Mouse (Mus musculus): Measurements from ENCODE around the gene Elmo2.

The Elmo2 gene

DNA sequence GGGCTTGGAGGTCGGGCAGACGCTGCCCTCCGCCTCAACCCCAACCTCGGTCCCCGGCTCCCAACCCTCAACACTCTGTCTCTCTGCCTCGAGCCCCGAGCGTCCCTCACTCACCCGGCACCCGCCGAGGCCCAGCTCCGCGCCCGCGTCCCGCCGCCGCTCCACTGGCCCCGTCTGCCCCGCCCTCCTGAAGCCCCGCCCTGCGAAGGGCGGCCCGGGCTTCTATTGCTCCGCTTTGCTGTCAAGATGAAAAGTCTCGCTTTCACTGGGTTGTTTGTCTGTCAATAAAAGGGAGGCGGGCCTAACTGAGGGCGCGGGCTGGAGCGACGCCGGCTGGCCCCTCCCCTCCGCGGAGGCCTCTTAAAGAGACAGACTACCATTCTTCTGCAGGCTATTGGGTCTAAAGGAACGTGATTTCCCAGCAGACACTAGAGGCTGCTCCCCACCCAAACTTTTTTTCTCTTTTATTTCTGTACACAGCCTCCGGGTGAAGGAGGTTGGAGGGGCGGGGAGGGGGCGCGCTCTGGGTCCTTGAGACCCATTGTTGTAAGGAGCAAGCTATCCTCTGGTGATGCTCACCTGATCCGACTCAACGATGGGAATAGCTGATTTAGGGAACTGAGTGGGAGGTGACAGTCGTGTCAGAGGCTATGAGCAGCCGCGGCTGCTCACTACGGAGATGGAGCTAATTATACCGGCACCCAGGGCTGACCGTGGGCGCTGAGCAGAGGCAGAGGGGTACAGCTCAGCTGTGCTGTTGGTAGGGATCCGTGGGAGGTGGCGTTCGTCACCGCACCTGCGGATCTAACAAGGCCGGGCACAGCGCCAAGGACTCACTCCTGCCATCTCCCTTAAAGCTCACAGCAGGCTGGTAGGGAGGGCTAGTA is at the start of gene Elmo2:
Gene Elmo2 (minus strand): TSS at position 176 of the 887 bp plus-strand sequence.
- peak; percentile 99 for DNase-seq (ENCODE audit: inconsistent ontology term)

DNA sequence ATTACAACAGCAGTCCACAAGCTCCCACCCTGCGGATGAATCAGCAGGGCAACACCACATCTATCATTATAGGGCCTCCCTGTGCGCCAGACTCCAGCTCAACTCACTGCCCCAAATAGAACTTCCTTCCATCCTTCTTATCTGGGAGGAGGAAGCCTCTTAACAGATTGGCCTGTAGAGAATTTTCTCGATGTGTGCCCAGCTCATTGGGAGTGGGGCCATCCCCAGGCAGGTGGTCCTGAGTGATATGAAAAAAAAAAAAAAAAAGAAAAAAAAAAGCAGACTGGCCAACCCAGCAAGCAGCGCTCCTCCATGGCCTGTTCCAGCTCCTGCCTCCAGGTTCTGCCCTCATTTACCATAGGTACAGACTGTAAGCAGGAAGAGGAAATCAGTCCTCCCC is 49.7 kb upstream of the Elmo2 start:
- DNase-seq (ENCODE audit: inconsistent ontology term) = no peak

DNA sequence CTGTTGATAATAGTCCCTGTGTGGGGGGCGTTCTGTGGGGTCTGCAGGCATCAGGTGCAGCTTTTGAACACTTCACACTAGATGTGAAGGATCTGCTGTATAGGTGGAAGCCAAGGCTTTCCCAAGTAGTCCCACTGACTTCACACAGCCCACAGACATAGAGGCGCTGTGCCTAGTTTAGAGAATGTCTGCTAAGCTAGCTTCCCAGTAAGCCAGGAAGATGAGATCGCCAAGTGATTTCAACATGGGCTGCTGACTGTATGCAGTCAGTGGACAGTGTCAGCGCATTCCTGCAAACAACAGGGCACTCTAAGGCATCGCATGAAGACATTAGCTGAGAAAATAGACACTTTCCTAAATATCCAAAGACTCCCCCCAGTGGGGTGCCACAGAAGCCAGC is 49.2 kb upstream of the Elmo2 start:
- DNase-seq (ENCODE audit: inconsistent ontology term) = peak; percentile 55

DNA sequence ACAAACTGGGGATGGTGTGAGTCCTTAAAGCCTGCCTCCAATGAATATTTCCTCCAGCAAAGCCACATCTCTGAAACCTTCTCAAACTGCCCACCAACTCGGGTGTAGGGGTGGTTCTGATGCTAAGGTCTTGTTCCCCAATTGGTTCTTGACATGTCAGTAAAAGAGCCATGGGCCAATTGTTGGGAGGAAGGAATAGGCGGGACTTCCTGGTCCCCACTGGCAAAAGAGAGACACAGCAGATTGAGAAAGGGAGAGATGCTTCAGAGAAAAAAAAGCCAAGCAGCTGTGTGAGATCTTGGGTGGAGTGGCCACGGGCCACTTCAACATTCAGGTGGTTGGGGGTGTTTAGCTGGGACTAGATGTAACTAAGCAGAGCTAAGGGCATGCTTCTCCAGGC is 44.8 kb upstream of the Elmo2 start:
- DNase-seq (ENCODE audit: inconsistent ontology term) = no peak

DNA sequence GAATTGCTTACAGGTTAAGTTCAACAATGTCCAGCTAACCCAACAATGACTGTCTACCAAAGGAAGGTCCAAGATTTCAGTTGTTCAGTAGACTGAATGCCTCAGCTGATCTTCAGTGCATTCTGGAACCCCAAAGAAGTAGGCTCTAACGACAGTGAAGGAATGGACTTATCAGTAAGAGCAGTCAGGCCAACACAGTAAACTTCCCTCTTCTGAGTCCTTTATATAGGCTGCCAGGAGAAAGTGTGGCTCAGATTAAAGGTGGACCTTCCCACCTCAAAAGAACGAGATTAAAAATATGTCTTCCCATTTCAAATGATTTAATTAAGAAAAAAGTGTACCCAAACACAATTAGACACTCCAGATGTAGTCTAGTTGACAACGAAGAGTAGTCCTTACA is 44.1 kb upstream of the Elmo2 start:
- DNase-seq (ENCODE audit: inconsistent ontology term) = no peak

DNA sequence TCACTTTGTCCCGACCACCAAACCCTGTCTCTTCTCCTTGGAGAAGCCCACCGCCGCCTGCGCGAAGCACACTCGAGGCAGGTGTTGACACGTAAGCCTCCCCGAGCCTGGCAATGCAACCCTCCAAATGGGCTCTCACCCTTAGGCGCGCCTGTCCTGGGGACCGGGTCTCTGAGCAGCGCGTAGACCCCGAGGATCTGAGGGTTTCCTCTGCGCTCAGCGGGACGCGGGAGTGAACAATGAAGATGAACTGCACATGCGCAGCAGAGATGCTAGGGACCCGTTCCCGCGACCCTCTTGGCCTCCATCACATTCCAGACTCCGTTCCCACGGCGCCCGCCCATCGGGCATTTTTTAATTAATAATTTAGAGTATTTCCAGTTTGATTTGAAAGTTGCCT is 42.2 kb upstream of the Elmo2 start, which contains the start of gene Zfp663:
Gene Zfp663 (minus strand): TSS at position 234 of the 400 bp plus-strand sequence.
- no peak for DNase-seq (ENCODE audit: inconsistent ontology term)

DNA sequence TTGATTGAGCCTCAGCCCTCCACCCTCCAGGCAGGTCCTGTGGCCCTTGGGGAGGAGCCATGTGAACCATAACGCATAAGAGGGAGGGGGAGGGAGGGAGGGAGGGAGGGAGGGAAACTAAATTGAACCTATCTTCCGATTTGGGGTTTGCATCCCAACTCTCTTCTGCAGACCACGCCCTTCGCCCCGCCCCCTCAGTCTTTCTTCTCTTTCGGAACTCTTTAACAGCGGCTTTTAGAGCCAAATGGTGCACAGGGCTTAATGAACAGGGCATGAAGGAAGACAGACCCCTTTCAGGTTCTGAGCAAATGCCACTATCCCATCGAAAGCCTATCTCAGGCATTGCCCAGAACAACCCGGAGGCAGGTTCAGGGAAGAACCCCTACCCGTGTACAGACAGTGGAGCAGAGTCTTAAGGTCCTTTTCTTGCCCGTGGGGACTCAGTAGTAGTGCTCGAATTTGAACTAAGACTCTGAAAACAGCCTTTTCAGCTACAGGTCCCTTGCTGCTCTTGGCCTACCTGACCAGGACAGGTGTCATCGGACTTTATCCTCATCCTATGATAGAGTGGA is 41.7 kb upstream of the Elmo2 start:
- no peak for DNase-seq (ENCODE audit: inconsistent ontology term)

DNA sequence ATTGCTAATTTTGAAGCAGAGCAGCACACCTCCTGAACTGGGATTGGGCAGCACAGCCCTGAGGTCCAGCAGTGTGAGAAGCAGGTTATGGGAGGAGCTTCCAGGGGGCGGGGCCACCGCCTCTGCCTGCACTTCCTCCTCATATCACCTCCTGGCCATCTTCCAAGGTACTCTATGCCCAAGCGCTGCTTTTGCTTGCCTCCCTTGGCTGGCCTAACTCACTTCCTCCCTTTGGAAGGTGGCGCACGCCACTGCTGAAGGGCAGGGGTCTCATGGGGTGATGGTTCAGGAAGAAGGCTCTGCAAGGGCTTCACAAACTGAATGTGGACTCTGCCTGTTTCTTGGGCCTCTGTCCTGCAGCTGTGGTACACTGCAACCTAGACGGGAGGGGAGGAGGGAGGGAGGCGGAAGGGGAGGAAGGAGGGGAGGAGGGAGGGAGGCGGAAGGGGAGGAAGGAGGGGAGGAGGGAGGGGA is 40.8 kb upstream of the Elmo2 start:
- no peak for DNase-seq (ENCODE audit: inconsistent ontology term)

DNA sequence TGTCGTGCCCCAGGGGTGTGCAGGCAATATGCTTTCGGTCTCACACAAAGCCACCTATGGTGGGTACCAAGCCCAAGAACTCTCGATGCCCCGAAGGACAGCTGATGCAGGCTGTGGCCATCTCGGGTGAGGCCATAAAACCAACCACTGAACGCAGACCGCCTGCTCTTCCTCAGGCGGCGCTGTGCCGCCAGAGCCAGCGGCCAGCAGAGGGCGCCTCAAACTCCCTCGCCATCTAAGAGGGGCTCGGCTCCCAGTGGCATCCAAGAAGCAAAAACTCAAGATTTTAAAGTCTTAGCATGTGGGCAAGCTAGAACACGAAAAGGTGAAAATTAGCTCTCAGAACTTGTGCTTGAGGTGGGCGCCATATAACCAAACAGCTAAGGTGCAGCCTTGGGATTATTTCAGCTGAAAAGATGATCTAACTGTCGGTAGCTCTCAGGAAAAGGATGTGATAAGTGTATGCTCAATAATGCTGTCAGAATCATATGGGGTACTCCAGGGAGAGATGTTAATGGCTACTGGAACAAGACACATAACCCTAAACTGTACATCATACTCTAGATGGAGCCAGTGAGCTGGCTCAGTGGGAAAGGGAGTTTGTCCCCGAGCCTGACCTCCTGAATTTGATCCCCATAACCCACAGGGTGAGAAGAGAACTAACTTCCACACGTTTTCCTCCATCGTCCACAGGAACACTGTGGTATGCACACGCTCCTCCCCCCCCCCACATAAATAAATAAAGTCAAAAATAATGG is 38.2 kb upstream of the Elmo2 start:
- DNase-seq (ENCODE audit: inconsistent ontology term) = peak; percentile 48

DNA sequence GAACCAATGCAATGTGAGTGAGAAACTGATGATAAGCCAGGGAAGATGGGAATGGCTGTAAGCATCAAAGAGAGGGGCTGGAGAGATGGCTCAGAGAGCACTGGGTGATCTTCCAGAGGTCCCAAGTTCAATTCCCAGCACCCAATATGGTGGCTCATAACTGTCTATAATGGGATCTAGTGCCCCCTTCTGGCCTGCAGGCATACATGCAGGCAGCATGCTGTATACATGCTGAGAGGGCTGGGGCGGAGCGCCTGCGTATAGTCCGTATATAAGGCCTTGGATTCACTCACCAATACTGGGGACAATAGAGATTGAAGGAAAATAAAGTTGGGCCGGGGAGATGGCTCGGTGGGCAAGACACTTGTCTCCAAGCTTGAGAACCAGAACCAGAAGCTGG is 37.0 kb upstream of the Elmo2 start:
- no peak for DNase-seq (ENCODE audit: inconsistent ontology term)

DNA sequence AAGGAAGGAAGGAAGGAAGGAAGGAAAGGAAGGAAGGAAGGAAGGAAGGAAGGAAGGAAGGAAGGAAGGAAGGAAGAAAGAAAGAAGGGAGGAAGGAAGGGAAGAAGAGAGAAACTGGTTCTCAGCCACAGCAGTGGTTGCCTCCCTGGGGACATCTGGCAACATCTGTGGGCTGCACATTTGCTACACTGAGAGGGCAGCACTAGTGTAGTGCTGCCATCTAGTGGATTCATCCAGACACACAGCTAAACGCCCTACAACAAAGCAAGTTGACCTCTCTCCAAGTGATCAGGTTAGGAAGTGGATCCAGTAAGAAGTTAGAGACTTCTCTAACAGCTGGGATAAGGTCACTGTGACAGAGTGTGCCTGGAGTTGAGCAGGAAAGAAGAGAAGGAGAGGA is 34.6 kb upstream of the Elmo2 start:
- peak; percentile 29 for DNase-seq (ENCODE audit: inconsistent ontology term)

DNA sequence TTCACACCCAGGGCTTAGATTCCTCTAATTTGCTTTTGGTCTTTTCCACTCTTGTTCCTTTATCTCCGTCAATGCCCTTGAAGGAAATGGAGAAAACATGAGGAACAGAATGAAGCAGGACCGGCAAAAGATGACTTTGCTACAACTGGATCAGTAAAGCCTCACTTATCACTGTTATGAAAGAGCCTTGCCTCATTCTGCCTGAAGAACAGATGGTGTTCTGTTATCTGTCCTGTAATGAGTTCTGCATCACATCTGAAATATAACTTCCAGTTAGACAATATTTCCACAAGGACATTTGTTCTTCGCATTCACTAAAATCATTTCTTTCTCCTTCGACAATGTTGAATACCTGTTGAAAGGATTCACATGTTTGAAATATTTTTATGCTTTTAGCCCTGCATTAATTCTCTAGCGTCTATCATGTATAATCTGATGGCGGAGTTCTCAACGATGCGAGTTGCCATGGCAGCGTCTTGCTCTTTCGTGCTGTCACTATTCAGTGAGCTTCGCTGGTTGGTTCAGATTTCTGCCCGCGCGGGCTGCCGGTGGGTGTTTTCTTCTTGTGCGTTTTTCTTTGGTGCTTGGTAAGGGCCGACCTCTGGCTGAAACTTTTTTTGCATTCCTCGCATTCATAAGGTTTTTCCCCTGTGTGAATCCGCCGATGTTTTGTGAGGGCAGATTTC is 25.7 kb upstream of the Elmo2 start:
- DNase-seq (ENCODE audit: inconsistent ontology term) = no peak

DNA sequence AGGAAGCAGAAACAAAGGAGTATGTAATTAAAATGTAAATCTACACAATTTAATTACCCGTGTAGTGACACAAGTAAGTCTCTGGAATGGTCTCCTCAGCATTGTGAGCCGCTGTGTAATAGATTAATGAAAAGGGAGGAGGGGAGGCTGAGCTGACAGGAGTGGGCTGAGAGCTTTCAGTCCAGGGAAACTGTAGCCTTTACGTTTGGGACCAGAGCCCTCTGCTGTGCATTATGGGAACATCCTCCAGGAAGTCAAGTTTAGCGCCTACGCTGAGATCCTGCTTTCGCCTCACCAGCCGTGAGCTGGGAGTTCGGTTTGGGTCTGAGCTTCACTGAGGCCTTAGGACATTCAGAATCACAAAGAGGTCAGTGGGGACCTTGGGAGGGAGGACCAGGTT is 23.2 kb upstream of the Elmo2 start:
- no peak for DNase-seq (ENCODE audit: inconsistent ontology term)

DNA sequence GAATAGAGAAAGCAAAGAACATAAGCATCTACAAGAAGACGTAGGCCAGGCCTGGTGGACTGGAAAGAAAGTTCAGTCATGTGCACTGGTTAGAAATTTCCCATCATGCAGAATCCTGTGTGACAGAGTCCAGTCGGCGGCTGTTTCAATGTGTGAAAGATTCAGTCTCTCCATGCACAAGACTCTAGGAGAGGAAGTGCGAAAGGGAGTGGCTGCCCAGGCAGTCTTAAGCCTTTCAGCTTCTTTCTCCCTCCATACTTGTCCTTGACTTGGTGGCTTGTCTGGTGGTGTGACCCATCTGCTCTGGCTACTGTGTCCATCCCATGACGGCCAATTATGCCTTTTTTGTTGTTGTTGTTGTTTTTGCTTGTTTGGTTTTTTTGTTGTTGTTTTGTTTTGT is 19.9 kb upstream of the Elmo2 start:
- DNase-seq (ENCODE audit: inconsistent ontology term) = no peak

DNA sequence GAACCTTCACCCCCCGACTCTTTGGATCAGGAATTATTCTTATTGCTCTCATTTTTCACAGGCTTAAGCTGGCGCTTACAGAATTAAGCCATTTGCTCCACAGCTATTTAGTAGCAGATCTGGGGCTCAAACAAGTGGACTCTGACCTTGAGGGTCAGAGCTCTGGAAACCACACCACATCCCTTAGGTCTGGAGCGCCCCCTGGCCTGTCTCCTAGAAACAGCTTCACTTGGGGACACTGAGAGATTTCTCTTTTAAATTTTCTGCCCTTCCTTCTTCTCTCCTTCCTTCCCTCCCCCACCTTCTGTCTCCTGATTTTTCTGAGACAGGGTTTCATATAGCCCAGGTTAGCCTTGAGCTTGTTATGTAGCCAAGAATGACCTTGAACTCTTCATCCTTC is 10.9 kb upstream of the Elmo2 start:
- peak; percentile 36 for DNase-seq (ENCODE audit: inconsistent ontology term)

DNA sequence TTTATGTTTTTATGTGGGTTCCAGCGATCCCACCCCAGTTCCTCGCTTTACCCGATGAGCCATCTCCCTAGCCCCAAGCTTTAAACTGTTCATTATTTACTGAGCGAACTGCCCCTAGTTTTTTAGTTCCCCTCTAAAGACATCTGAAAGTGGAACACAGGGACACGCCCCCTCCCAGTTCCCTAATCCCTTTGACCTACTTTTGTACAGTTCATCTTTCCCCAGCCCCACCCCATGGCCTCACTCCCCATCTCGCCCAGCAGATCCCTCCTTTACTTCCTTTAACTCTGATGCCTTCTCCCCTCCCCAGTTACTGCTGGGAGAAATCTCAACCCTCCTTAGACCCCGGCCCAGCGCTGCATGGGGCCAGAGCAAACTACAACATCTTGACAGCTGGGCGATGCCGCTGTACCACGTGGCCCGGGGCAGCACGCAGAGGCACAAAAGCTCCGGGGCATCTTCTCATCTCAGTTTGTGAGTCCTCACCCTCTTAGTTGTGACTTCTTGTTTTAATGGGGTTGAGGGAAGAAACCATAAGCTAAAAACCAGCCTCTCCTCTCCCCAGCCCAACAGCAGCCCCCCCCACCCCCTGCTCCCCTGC is 6.4 kb upstream of the Elmo2 start:
- no peak for DNase-seq (ENCODE audit: inconsistent ontology term)

DNA sequence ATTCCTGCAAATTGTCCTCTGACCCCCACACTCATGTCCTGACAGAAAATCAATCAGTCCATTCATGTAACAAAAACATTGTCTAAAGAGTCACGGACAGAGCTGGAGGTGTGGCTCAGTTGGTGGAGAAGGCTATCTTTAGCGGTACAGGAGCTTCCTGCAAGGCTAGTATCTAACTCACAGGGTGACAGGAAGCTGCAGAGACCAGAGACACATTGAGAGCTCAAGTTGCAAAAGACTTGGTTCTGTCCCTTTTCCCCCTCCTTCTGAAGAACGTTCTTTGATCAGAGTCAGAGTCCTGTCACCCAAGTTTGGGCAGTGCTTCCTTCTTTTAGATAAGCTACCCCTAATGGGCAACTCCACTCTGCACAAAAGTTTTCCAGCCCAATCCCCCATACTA is 3.4 kb upstream of the Elmo2 start:
- DNase-seq (ENCODE audit: inconsistent ontology term) = no peak

DNA sequence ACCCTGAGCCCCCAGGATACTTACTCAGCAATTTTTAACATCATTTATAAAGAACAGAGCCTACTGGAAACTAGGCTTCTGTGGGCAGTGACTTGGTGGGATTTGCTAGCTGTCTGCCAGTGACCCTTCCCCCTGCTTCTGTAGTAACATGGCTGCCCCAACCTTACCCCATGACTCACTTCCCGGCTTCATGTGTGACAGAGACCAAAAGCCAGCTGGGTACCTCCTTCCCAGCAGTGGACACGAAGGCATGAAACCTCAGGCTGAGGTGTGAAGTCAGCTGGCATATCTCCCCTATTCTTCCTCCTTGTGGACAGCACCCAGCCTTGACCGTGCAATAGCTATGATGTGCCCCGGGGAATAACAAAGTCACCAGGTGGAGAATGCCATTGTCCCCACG is 2.5 kb upstream of the Elmo2 start:
- DNase-seq (ENCODE audit: inconsistent ontology term) = no peak

DNA sequence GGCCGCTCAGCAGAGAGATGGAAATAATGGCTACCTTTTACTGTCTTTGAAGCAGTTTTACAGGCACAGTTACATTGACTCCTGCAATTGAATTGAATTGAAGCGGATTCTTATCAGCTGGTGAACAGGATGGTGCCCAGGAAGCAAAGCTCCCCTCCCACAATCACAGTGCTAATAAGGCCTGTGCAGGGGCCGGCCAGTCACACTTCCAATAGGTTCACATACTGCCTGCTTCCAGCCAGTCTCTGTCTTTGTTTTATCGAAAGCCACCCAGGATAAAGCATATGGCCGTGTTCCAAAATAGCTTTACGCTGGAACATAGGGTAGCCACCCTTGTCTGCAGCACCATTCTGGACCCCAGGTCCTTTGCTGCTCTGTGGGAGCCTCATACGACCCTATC is 1.1 kb upstream of the Elmo2 start:
- no peak for DNase-seq (ENCODE audit: inconsistent ontology term)

DNA sequence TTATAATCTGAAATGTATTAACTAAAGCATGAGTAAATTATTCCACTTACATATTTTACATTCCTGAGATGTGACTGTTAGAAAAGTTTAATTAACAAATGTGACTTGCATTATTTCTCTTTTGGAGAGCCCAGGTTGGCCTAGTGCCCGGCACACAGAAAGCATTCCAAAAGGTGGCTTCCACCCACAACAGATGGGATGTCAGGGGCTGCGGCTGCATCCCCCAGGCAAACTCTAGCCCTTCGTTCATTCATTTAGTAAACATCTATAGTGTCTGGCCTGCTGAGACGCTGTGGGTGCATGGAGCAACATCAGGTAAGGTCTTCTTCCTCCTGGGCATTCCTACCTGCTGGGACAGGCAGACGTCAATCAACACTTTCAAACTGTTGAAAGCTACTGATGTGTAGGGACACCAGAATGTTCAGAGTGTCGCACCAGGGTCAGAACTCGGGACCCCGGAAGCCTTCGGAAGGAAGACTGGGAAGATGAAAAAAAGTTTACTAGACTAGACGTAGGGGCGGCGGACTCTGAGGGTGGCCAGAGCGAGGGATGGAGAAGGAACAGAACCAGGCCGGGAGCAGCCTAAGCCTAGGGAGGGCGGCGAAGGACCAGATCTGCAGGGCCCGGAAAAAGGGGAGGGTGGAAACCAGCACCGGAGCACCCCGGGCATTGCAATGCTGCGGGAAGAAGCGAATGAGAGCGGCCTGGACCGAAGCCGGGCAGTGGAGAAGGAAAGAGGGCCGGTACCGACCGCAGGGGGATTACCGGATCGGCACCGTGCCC is 567 bp downstream of the Elmo2 start:
- peak; percentile 95 for DNase-seq (ENCODE audit: inconsistent ontology term)

DNA sequence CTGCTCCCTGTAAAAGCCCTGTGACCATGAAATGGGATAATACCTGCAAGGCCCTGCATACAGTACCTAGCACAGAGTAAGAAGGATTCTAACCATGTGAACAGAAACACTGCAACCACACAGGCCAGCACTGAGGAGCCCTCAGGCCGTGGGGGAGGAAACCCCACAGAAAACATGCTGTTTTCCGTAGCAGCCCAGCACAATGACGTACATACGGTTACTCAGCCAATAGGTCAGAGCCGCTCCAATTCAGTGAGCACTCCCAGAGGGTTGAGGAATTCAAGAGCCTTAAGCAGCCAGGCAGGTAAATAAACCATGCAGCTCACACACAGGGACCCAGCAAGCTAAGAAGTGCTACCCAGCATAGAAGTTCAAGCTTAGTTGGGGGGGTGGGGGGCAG is 2.4 kb downstream of the Elmo2 start:
- peak; percentile 68 for DNase-seq (ENCODE audit: inconsistent ontology term)
